Mouse (Mus musculus) ES-E14 (cell line): ENCODE measurements around the gene Arhgap35.

Source experiments
- CHD2 ChIP-seq: IDR thresholded peaks from 2 replicates; pipeline ENCODE4 v1.6.1; 2014; ENCODE audit warnings: mild to moderate bottlenecking, low read depth, low read length, inconsistent platforms
- HCFC1 ChIP-seq: IDR thresholded peaks from 2 replicates; pipeline ENCODE4 v1.6.1; 2012; ENCODE audit warnings: low read length, inconsistent platforms, borderline replicate concordance; ENCODE audit not compliant: insufficient read depth
- MAFK ChIP-seq: IDR thresholded peaks from 2 replicates; pipeline ENCODE4 v1.6.1; 2014; ENCODE audit warnings: mild to moderate bottlenecking, low read depth, low read length, inconsistent platforms; ENCODE audit not compliant: insufficient read depth
- ZC3H11A ChIP-seq: IDR thresholded peaks from 2 replicates; pipeline ENCODE4 v1.6.1; 2012; ENCODE audit warnings: low read depth, mild to moderate bottlenecking, inconsistent platforms, low read length, borderline replicate concordance
- ZNF384 ChIP-seq: IDR thresholded peaks from 2 replicates; pipeline ENCODE4 v1.6.1; 2012; ENCODE audit warnings: low read depth, low read length, inconsistent platforms

GRCm38 (mm10) chr7:16465160-16465559 lies 149.6 kb downstream of the Arhgap35 start:
- TF ChIP-seq ZC3H11A (no peak), ZNF384 (no peak), CHD2 (no peak), HCFC1 (no peak), MAFK (no peak)
